Mouse (Mus musculus): Measurements from ENCODE around the gene Ano7.

DNA sequence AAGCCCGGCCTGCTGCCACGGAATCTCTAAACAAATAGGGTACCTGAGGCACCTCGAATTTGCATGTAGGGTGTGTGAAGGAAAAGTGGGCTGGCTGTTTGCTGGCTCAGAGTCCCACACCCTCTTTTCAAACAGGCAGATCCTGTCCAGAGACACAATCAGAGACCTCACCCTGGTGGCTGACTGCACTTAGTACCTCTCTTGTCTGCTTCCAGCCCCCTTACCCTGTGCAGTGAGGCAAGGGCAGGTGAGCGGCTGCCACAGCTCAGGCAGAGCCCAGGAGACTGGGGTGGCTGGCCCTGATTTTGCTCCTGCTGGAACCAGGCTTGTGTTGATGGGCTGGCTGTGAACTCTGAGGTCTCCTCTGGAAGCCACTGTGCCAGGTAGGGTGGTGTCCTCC lies at the start of gene Ano7:
- TF ChIP-seq EP300 (IDR thresholded peaks at IDR 0.05; ENCODE audit: low read depth) (no peak), CTCF (IDR thresholded peaks at IDR 0.05; ENCODE audit: low read depth) (no peak)

Measured in liver, postnatal 0 days (tissue).